Mouse (Mus musculus): ENCODE results near the gene Kmt2d. TPM values are rescaled to one million over a fixed set of nuclear protein-coding genes. Genes with fewer than 3 reads are reported as not detected.

Gene Kmt2d
- polyA plus RNA-seq, 1 experiment from 2014 or later: 9.2 TPM

DNA sequence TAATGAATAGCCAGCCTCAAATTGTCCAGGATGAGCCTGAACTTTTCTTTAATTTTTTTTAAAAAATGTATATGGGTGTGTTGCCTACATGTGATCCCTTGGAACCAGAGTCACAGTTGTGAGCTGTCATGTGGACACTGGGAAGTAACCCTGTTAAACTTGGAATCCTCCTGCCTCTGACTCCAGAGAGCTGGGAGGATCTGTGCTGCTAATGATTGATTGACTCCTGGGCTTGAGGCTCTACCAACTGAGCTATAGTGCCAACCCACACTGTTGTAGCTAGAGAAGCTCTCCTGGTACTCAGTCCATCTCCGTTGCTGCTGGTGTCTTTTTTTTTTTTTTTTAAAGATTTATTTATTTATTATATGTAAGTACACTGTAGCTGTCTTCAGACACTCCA is 13.1 kb upstream of the Kmt2d start:
- Histone ChIP-seq H3K36me3 (no peaks in the 10 kb centered on the region), H3K9me3 (replicated peaks) (no peaks in the 10 kb centered on the region), H3K9ac (no peak overlapping the region), H3K4me3 (no peak overlapping the region), H3K27ac (ENCODE audit: poor library complexity, severe bottlenecking) (no peak overlapping the region), H3K27me3 (replicated peaks) (no peaks in the 10 kb centered on the region), H3K4me1 (replicated peaks) (peaks cover 12% of the 10 kb centered on the region), H3K4me2 (no peak overlapping the region)
- ATAC-seq (ENCODE audit: insufficient number of reproducible peaks, low FRiP score): no peak
- WGBS: 57% methylated on average over 1 of the region's 1 CpGs

DNA sequence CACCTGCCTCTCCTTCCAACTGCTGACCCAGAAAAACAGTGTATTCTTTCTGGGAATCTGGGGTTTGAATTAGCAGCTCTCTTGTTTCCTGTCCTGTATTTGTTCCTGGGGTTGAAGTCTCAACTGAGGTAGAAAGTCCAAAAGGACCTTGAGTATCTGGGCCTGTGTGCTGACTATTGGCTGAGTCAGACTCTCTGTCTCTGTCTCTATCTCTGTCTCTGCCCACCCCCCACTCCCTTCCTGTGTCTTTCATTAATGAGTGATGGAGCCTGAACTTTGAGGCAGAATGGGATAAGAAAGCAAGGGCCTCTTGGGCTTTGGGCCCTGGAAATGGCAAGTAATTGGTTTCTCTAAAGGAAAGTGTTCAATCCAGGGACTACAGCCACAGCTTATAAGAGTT is 12.7 kb upstream of the Kmt2d start:
- no peak overlapping the region for H3K4me2 ChIP-seq
- no peak for ATAC-seq (ENCODE audit: insufficient number of reproducible peaks, low FRiP score)
- H3K9me3 ChIP-seq (replicated peaks): no peaks in the 10 kb centered on the region
- H3K4me1 ChIP-seq (replicated peaks): peaks cover 12% of the 10 kb centered on the region
- H3K27me3 ChIP-seq (replicated peaks): no peaks in the 10 kb centered on the region
- H3K4me3 ChIP-seq: no peak overlapping the region
- no peak overlapping the region for H3K9ac ChIP-seq
- H3K27ac ChIP-seq (ENCODE audit: poor library complexity, severe bottlenecking): no peak overlapping the region
- H3K36me3 ChIP-seq: no peaks in the 10 kb centered on the region

DNA sequence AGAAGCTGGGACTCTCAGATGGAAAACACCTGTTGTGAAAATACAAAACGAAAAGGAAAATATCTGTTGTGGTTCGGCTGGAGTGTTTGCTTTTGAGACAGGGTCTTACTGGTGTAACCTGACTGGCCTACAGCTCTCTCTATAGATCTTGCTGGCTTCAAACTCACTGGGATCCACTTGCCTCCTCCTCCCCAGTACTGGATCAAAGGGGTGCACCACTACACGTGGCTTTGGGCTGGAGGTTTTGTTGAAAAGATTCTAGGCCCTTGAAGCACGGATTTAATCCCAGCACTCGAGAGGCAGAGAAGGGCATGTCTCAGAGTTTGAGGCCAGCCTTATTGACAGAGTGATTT is 10.6 kb upstream of the Kmt2d start:
- peak overlapping the region; percentile 44; the same call in 1 of the 2 replicates for H3K9ac ChIP-seq
- ATAC-seq (ENCODE audit: insufficient number of reproducible peaks, low FRiP score): no peak
- 19% methylated on average over 5 of the region's 5 CpGs for WGBS
- peaks cover 12% of the 10 kb centered on the region for H3K4me1 ChIP-seq (replicated peaks)
- H3K4me3 ChIP-seq: peak overlapping the region; percentile 62
- H3K27ac ChIP-seq (ENCODE audit: poor library complexity, severe bottlenecking): no peak overlapping the region
- H3K36me3 ChIP-seq: 0 out of 2 replicates have a peak, but pooled peaks cover 3% of the 10 kb centered on the region
- H3K27me3 ChIP-seq (replicated peaks): no peaks in the 10 kb centered on the region
- H3K4me2 ChIP-seq: peak overlapping the region; percentile 91
- no peaks in the 10 kb centered on the region for H3K9me3 ChIP-seq (replicated peaks)

DNA sequence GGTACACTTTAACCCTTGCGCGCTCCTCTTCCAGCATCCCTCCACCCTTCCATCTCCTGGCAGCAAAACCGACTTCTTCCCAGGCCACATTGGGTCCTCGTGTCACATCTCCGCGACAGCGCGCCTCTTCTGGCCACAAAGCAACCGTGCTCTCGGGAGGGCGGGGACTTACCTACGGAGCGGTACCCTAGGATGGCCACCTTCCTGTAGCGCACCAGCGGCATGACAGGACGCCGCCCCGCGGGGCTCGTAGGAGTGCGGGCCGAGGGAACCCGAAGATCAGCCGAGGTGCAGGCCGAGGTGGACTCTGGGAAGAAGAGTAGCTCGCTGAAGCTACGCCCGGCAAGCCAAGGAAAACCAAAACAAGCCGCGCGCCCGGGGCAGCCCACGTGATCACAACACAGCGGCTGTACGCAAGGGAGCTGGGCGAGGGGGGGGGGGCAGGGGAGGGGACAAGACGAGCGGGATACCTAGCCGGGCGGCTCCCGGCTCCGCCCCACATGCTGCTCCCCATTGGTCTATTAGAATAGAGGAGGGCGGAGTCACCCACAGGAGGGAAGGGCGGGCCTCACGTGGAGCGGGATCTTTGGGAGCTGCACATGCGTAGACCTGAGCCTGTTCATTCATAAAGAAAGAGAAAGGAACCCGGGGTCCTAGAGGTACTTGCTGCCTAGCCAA is 10.1 kb upstream of the Kmt2d start:
- WGBS: under 1% methylated on average over 42 of the region's 48 CpGs
- 0 out of 2 replicates have a peak, but pooled peaks cover 3% of the 10 kb centered on the region for H3K36me3 ChIP-seq
- no peaks in the 10 kb centered on the region for H3K27me3 ChIP-seq (replicated peaks)
- peak overlapping the region; percentile 65 for H3K9ac ChIP-seq
- peak; percentile 98 for ATAC-seq (ENCODE audit: insufficient number of reproducible peaks, low FRiP score)
- H3K9me3 ChIP-seq (replicated peaks): no peaks in the 10 kb centered on the region
- peaks cover 12% of the 10 kb centered on the region for H3K4me1 ChIP-seq (replicated peaks)
- H3K27ac ChIP-seq (ENCODE audit: poor library complexity, severe bottlenecking): peak overlapping the region; percentile 26; the same call in 1 of the 2 replicates
- peak overlapping the region; percentile 62 for H3K4me3 ChIP-seq
- peak overlapping the region; percentile 91 for H3K4me2 ChIP-seq

DNA sequence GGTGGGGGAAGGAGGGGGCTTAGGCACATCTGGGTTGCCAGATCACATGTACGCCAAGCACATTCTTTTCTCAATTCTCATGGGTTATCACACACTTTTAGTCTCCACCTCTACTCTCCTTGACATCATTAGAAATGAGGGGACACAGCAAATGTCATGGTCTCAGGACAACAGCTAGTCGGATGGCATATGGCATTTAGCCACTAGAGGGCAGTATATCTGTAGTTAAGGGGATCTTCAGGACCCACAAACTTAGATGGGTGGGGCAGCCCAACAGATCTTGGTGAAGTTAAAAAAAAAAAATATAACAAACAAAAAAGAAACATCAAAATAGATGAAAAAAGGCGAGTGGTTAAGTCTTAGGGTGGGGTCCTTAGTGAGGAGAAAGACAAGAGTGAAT is 6.3 kb upstream of the Kmt2d start:
- H3K27me3 ChIP-seq (replicated peaks): no peaks in the 10 kb centered on the region
- H3K4me3 ChIP-seq: no peak overlapping the region
- no peak overlapping the region for H3K27ac ChIP-seq (ENCODE audit: poor library complexity, severe bottlenecking)
- H3K36me3 ChIP-seq: 0 out of 2 replicates have a peak, but pooled peaks cover 3% of the 10 kb centered on the region
- WGBS: 9% methylated on average over 3 of the region's 3 CpGs
- ATAC-seq (ENCODE audit: insufficient number of reproducible peaks, low FRiP score): no peak
- peaks cover 20% of the 10 kb centered on the region for H3K4me1 ChIP-seq (replicated peaks)
- H3K9me3 ChIP-seq (replicated peaks): no peaks in the 10 kb centered on the region
- no peak overlapping the region for H3K4me2 ChIP-seq
- no peak overlapping the region for H3K9ac ChIP-seq

DNA sequence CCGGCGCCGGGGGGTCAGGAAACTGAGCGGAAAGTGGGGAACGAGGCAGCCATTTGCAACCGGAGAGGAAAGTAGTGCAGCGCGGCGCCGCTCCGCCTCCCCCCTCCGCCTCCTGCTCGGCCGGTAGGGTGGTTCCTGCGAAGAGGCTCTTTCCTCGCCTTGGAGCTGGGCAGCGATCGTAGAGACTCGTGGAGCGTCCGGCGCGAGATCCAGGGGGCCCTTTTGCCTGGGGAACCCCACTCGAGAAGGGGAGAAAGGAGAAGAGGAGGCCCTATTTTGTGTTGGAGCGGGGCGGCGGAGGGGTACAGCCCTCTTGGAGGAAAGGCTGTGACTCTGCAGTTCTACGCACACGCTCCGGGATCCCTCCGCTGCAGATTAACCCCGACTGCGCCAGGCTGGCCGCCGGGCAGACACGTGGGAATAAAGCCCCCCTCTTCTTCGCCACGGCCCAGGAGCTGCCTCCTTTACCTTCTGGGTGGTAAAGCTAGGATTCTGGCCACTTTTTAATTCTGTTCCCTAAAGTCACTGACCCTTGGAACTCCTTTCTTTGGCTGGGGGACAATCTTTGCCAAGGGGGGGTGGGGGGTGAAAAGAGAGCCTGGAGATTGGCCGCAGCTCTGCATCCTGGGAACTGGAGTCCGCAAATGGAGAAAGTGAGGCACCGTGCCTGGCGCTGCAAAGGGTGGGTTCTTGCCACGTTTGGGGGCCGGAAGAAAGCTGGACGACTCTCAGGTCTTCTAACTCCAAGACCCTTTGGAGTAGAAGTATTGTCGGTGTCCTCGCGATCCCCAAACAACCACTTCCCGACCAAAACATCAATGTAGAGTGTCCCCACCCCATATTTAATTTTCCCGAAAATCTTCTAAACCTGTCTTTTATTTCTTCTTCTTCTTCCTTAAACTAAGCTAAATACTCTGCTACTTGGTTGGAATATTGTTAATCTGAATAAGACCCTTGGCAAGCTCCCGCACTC is 1.2 kb upstream of the Kmt2d start:
- no peaks in the 10 kb centered on the region for H3K36me3 ChIP-seq
- ATAC-seq (ENCODE audit: insufficient number of reproducible peaks, low FRiP score): peak; percentile 85

DNA sequence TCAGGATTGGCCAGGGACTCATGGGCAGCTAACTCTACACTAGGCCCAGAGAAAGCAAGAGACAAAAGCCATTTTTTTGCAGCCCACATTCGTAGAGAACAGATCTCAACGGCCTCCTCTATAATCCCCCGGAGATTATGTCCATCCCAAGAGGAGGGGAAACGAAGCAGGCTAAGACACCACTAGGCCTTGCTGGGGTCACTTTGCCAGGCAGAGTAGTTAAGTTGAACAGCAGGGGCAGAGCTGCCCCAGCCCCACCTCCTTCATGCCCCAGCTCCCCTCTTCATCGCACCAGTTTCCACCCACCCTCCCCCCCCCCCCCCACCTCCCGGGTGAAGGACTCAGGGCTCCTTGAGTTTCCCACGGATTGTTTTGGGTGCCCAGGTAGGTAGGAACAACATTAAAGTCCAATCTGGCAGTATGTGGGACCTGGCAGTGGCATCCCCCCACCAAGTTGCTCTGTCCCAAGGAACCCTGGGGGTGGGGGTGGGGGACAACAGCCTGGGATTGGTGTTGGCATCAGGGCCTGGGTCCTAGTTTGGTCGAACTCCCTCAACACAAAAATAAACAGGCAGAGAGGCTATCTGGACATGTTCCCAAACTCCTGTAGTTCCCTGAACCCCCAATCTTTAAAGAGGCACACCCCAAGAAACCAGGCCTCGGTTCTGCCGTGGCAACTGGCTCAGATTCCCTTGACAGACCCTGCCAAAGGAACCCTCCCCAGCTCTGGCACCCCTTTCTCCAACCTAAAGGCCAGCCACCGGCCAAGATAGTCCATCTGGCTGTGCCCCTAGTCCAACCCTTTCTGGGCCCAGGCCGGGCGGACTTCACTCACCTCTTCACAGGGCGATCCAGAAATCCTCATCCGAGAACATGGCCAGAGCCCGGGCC is 580 bp downstream of the Kmt2d start:
- Histone ChIP-seq H3K4me2 (peak overlapping the region; percentile 99), H3K27ac (ENCODE audit: poor library complexity, severe bottlenecking) (peak overlapping the region; percentile 98), H3K36me3 (peaks cover 12% of the 10 kb centered on the region), H3K9ac (peak overlapping the region; percentile 97), H3K27me3 (replicated peaks) (no peaks in the 10 kb centered on the region), H3K9me3 (replicated peaks) (no peaks in the 10 kb centered on the region), H3K4me3 (peak overlapping the region; percentile 85), H3K4me1 (replicated peaks) (peaks cover 40% of the 10 kb centered on the region)
- WGBS: 0% methylated on average over 15 of the region's 16 CpGs
- ATAC-seq (ENCODE audit: insufficient number of reproducible peaks, low FRiP score): no peak

More for the DNA sequence above, 1.2 kb upstream of the Kmt2d start:
- Histone ChIP-seq H3K9ac (peak overlapping the region; percentile 97), H3K4me3 (peak overlapping the region; percentile 85), H3K27me3 (replicated peaks) (no peaks in the 10 kb centered on the region), H3K4me2 (peak overlapping the region; percentile 99), H3K27ac (ENCODE audit: poor library complexity, severe bottlenecking) (peak overlapping the region; percentile 98), H3K4me1 (replicated peaks) (peaks cover 37% of the 10 kb centered on the region), H3K9me3 (replicated peaks) (no peaks in the 10 kb centered on the region)
- WGBS: 1% methylated on average over 51 of the region's 51 CpGs

DNA sequence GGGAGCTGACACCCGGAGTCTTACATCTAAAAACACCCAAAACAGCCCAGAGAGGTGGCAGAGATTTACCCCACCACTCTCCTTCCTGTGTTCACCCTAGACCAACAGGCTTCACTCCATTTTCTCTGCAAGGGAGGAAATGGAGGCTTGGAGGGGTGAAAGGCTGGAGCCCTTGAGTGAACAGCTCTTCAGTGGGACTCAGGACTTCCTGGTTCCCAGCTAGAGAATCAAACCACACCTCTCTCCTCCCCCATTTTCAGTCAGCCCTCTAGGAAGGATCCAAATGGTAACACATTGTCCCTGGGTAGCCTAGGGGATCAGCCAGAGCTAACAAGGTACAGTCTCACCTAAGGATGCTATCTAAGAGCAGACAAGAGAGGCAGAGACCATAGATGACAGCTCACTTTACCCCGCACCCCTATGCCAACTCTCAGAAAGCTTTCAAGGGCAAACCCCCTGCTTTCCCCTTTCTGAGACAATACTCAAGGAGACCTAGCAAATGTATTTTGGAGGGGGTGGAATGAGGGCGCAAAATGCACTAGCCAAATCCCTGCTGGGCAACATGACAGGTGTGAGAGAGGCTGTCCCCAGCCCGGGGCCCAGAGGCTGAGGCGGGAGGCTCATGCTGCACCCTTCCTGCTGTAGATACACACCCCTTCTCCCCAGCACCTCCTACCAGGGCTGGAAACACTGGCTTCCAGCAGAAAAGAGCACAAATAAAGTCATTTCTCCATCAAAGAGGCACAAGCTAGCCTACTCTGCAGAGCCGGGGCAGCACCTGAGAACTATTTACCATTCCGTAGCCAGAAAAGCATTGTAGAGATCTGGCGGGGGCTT is 1.4 kb downstream of the Kmt2d start:
- H3K4me1 ChIP-seq (replicated peaks): peaks cover 40% of the 10 kb centered on the region
- peak overlapping the region; percentile 99 for H3K4me2 ChIP-seq
- WGBS: 9% methylated on average over 8 of the region's 8 CpGs
- H3K27me3 ChIP-seq (replicated peaks): no peaks in the 10 kb centered on the region
- H3K9me3 ChIP-seq (replicated peaks): no peaks in the 10 kb centered on the region
- peaks cover 21% of the 10 kb centered on the region for H3K36me3 ChIP-seq
- peak overlapping the region; percentile 98 for H3K27ac ChIP-seq (ENCODE audit: poor library complexity, severe bottlenecking)
- peak overlapping the region; percentile 97 for H3K9ac ChIP-seq
- H3K4me3 ChIP-seq: peak overlapping the region; percentile 85
- no peak for ATAC-seq (ENCODE audit: insufficient number of reproducible peaks, low FRiP score)

DNA sequence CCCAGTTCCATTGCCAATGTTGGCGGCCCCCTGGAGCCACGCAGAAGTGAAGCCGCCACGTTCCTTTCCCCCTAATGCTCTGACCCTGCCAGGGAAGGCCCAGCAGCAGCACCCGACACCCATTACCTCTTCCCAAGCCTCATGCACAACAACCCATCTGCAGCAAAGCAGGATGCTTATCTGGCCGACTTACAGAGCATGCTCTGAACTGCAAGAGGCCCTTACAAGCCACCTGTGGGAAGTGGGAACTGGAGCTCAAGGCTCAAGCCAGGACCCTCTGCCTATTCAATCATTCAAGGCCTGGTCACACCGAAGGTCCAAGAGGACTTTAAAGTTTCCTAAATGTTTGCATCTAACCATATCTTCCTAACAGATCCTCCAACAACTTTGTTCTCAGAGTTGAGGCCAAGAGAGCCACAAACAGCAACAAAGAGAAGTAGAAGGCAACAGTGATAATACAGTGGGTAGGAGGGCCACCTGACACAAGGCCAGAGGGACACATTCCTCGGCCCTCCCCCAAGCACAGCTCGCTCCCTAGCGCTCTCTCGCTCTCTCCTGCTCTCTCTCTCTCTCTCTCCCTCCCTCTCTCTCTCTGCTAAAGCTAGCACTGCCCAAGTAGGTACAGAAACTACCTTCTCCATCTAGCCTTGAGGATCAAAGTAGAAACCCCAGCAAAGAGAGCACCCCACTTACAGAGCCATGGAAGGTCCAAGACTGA is 2.5 kb downstream of the Kmt2d start:
- 31% methylated on average over 11 of the region's 11 CpGs for WGBS
- Histone ChIP-seq H3K4me3 (peak overlapping the region; percentile 85), H3K27ac (ENCODE audit: poor library complexity, severe bottlenecking) (peak overlapping the region; percentile 66), H3K27me3 (replicated peaks) (no peaks in the 10 kb centered on the region), H3K9ac (peak overlapping the region; percentile 97), H3K4me2 (peak overlapping the region; percentile 99), H3K9me3 (replicated peaks) (no peaks in the 10 kb centered on the region), H3K36me3 (peaks cover 31% of the 10 kb centered on the region), H3K4me1 (replicated peaks) (peaks cover 40% of the 10 kb centered on the region)
- ATAC-seq (ENCODE audit: insufficient number of reproducible peaks, low FRiP score): no peak
